Mouse (Mus musculus): ENCODE results near the gene Fmnl2. TPM values are rescaled to one million over a fixed set of nuclear protein-coding genes. Genes with fewer than 3 reads are reported as not detected.

Fmnl2 gene
- polyA plus RNA-seq, 1 experiment from 2014 or later = 0.89 TPM

- Histone ChIP-seq H3K27ac (ENCODE audit: low read depth) (no peak overlapping the region), H3K9ac (replicated peaks) (no peak overlapping the region), H3K36me3 (replicated peaks; ENCODE audit: insufficient read depth, low read length) (0 out of 2 replicates have a peak, but pooled peaks cover 2% of the 10 kb centered on the region), H3K27me3 (ENCODE audit: insufficient read depth, low read length) (no peaks in the 10 kb centered on the region), H3K4me3 (ENCODE audit: low read depth, low read length) (no peak overlapping the region), H3K4me2 (ENCODE audit: low read depth, low read length) (no peak overlapping the region), H3K4me1 (ENCODE audit: insufficient read depth) (no peaks in the 10 kb centered on the region), H3K9me3 (ENCODE audit: low read length) (no peaks in the 10 kb centered on the region)
- no peak for ATAC-seq
- 62% methylated on average over 5 of the region's 5 CpGs for WGBS (ENCODE audit: insufficient replicate concordance)
- DNase-seq = no peak
- peak; percentile 71 for TF ChIP-seq CTCF (IDR thresholded peaks at IDR 0.05; ENCODE audit: low read depth)
- TF ChIP-seq EP300 (IDR thresholded peaks at IDR 0.05; ENCODE audit: low read depth) = no peak
These were observed 264.1 kb downstream of the Fmnl2 start for GRCm38 (mm10) chr2:53121797-53122196.

- no peak overlapping the region for H3K4me3 ChIP-seq (ENCODE audit: low read depth, low read length)
- no peak overlapping the region for H3K4me2 ChIP-seq (ENCODE audit: low read depth, low read length)
- H3K4me1 ChIP-seq (ENCODE audit: insufficient read depth) = no peaks in the 10 kb centered on the region
- TF ChIP-seq CTCF (IDR thresholded peaks at IDR 0.05; ENCODE audit: low read depth) = no peak
- no peak for TF ChIP-seq EP300 (IDR thresholded peaks at IDR 0.05; ENCODE audit: low read depth)
- H3K9me3 ChIP-seq (ENCODE audit: low read length) = no peaks in the 10 kb centered on the region
- no peaks in the 10 kb centered on the region for H3K27me3 ChIP-seq (ENCODE audit: insufficient read depth, low read length)
- no peak overlapping the region for H3K9ac ChIP-seq (replicated peaks)
- DNase-seq (no peak), ATAC-seq (no peak)
- H3K36me3 ChIP-seq (replicated peaks; ENCODE audit: insufficient read depth, low read length) = 0 out of 2 replicates have a peak, but pooled peaks cover 2% of the 10 kb centered on the region
- 83% methylated on average over 3 of the region's 3 CpGs for WGBS (ENCODE audit: insufficient replicate concordance)
- H3K27ac ChIP-seq (ENCODE audit: low read depth) = no peak overlapping the region
These were observed 268.3 kb downstream of the Fmnl2 start for GRCm38 (mm10) chr2:53125998-53126397.

GRCm38 (mm10) chr2:53129070-53129469 lies 271.4 kb downstream of the Fmnl2 start:
- Histone ChIP-seq H3K9me3 (ENCODE audit: low read length) (no peaks in the 10 kb centered on the region), H3K4me2 (ENCODE audit: low read depth, low read length) (no peak overlapping the region), H3K27me3 (ENCODE audit: insufficient read depth, low read length) (no peaks in the 10 kb centered on the region), H3K36me3 (replicated peaks; ENCODE audit: insufficient read depth, low read length) (peaks cover 4% of the 10 kb centered on the region; the same call in 1 of the 2 replicates), H3K9ac (replicated peaks) (no peak overlapping the region), H3K4me3 (ENCODE audit: low read depth, low read length) (no peak overlapping the region), H3K4me1 (ENCODE audit: insufficient read depth) (no peaks in the 10 kb centered on the region), H3K27ac (ENCODE audit: low read depth) (no peak overlapping the region)
- no peak for ATAC-seq
- 66% methylated on average over 6 of the region's 6 CpGs for WGBS (ENCODE audit: insufficient replicate concordance)
- no peak for TF ChIP-seq EP300 (IDR thresholded peaks at IDR 0.05; ENCODE audit: low read depth)
- TF ChIP-seq CTCF (IDR thresholded peaks at IDR 0.05; ENCODE audit: low read depth) = no peak
- DNase-seq = no peak

- no peak for ATAC-seq
- H3K27ac ChIP-seq (ENCODE audit: low read depth) = no peak overlapping the region
- TF ChIP-seq EP300 (IDR thresholded peaks at IDR 0.05; ENCODE audit: low read depth) (no peak), CTCF (IDR thresholded peaks at IDR 0.05; ENCODE audit: low read depth) (no peak)
- H3K4me1 ChIP-seq (ENCODE audit: insufficient read depth) = no peaks in the 10 kb centered on the region
- whole genome bisulfite sequencing (ENCODE audit: insufficient replicate concordance) = 95% methylated on average over 9 of the region's 9 CpGs
- peaks cover 10% of the 10 kb centered on the region; the same call in 1 of the 2 replicates for H3K36me3 ChIP-seq (replicated peaks; ENCODE audit: insufficient read depth, low read length)
- no peak overlapping the region for H3K9ac ChIP-seq (replicated peaks)
- H3K9me3 ChIP-seq (ENCODE audit: low read length) = no peaks in the 10 kb centered on the region
- H3K27me3 ChIP-seq (ENCODE audit: insufficient read depth, low read length) = no peaks in the 10 kb centered on the region
- no peak for DNase-seq
- no peak overlapping the region for H3K4me3 ChIP-seq (ENCODE audit: low read depth, low read length)
- no peak overlapping the region for H3K4me2 ChIP-seq (ENCODE audit: low read depth, low read length)
These were observed 273.9 kb downstream of the Fmnl2 start for GRCm38 (mm10) chr2:53131567-53131966.

- TF ChIP-seq CTCF (IDR thresholded peaks at IDR 0.05; ENCODE audit: low read depth) (no peak), EP300 (IDR thresholded peaks at IDR 0.05; ENCODE audit: low read depth) (no peak)
- ATAC-seq (no peak), DNase-seq (no peak)
- no peak overlapping the region for H3K9ac ChIP-seq (replicated peaks)
- H3K27me3 ChIP-seq (ENCODE audit: insufficient read depth, low read length) = no peaks in the 10 kb centered on the region
- H3K4me1 ChIP-seq (ENCODE audit: insufficient read depth) = no peaks in the 10 kb centered on the region
- no peak overlapping the region for H3K27ac ChIP-seq (ENCODE audit: low read depth)
- no peak overlapping the region for H3K4me3 ChIP-seq (ENCODE audit: low read depth, low read length)
- peaks cover 51% of the 10 kb centered on the region for H3K36me3 ChIP-seq (replicated peaks; ENCODE audit: insufficient read depth, low read length)
- no peaks in the 10 kb centered on the region for H3K9me3 ChIP-seq (ENCODE audit: low read length)
- no peak overlapping the region for H3K4me2 ChIP-seq (ENCODE audit: low read depth, low read length)
These were observed 289.2 kb downstream of the Fmnl2 start for GRCm38 (mm10) chr2:53146852-53147251.

GRCm38 (mm10) chr2:53173966-53174365 lies 316.3 kb downstream of the Fmnl2 start:
- Histone ChIP-seq H3K4me1 (ENCODE audit: insufficient read depth) (no peaks in the 10 kb centered on the region), H3K27ac (ENCODE audit: low read depth) (no peak overlapping the region), H3K4me3 (ENCODE audit: low read depth, low read length) (no peak overlapping the region), H3K27me3 (ENCODE audit: insufficient read depth, low read length) (no peaks in the 10 kb centered on the region), H3K36me3 (replicated peaks; ENCODE audit: insufficient read depth, low read length) (peaks cover 25% of the 10 kb centered on the region), H3K9ac (replicated peaks) (no peak overlapping the region), H3K4me2 (ENCODE audit: low read depth, low read length) (no peak overlapping the region), H3K9me3 (ENCODE audit: low read length) (no peaks in the 10 kb centered on the region)
- DNase-seq (no peak), ATAC-seq (no peak)
- TF ChIP-seq CTCF (IDR thresholded peaks at IDR 0.05; ENCODE audit: low read depth) (no peak), EP300 (IDR thresholded peaks at IDR 0.05; ENCODE audit: low read depth) (no peak)

GRCm38 (mm10) chr2:53178966-53179365 lies 321.3 kb downstream of the Fmnl2 start:
- Histone ChIP-seq H3K4me1 (ENCODE audit: insufficient read depth) (peaks cover 8% of the 10 kb centered on the region), H3K27me3 (ENCODE audit: insufficient read depth, low read length) (no peaks in the 10 kb centered on the region), H3K9me3 (ENCODE audit: low read length) (no peaks in the 10 kb centered on the region), H3K4me2 (ENCODE audit: low read depth, low read length) (no peak overlapping the region), H3K9ac (replicated peaks) (no peak overlapping the region), H3K27ac (ENCODE audit: low read depth) (no peak overlapping the region), H3K4me3 (ENCODE audit: low read depth, low read length) (no peak overlapping the region), H3K36me3 (replicated peaks; ENCODE audit: insufficient read depth, low read length) (peaks cover 18% of the 10 kb centered on the region)
- DNase-seq (no peak), ATAC-seq (no peak)
- WGBS (ENCODE audit: insufficient replicate concordance) = 65% methylated on average over 3 of the region's 3 CpGs
- TF ChIP-seq EP300 (IDR thresholded peaks at IDR 0.05; ENCODE audit: low read depth) (no peak), CTCF (IDR thresholded peaks at IDR 0.05; ENCODE audit: low read depth) (no peak)

All from liver, postnatal 0 days (tissue).